Mouse (Mus musculus) urinary bladder, adult 18-20 months (tissue): Measurements from ENCODE around the gene 1700056E22Rik.

Source experiments
- DNase-seq, 2 experiments: peaks; one replicate each; pipeline ENCODE4 v3.0.0; 2022; ENCODE audit warnings: low spot score in 2 of 2, mixed read lengths in 2 of 2

The 1700056E22Rik gene

DNA sequence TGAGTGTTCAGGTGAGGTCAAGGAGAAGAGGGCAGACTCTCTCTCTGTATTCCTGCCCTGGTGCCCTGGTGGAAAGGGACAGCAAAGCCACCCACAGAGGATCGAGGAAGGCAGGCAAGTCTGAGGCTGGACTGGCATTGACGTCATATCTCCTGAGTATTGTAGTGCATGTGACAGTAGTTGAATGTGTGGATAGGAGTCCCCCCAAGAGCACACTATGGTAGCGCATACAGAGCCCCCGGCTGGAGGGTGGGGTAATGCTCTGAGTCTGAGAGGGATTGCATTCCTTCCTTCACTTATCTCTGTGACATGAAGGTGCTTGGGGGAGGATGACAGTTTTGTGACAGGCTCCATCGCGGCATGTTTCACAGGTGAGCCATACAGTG is 14.4 kb downstream of the 1700056E22Rik start:
- no peak for DNase-seq

DNA sequence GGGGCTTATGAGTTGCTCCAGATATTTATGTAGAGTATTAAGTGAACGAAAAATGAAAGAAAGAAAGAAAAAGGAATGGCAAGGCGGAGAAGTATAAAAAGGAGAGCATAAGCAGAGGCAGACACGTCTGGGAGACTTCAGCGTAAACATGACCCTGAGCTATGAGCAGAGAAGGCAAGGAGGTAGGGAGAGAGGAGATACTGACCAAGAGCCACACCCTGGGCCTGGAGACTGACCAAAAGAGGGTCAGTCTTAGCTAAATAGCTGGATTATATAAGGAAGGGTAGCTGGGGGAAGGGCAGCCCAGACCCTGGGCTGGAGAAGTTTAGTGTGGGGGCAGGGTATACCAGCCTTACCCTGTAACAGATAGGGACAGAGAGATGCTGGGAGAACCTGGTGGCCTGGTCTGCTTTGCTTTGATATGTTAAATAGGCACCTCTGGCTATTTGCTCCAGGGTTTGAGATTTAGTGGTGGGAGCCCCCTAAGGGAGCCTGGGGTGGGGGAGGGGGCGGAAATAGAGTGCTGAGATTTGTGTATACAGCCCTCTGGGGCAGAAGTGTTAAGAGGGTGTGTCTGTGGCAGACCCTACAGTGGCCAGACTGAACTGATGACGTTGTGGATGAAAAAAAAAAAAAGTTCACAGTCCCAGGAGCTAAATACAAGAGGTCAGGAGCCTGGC is 14.9 kb downstream of the 1700056E22Rik start:
- DNase-seq, result no peak

DNA sequence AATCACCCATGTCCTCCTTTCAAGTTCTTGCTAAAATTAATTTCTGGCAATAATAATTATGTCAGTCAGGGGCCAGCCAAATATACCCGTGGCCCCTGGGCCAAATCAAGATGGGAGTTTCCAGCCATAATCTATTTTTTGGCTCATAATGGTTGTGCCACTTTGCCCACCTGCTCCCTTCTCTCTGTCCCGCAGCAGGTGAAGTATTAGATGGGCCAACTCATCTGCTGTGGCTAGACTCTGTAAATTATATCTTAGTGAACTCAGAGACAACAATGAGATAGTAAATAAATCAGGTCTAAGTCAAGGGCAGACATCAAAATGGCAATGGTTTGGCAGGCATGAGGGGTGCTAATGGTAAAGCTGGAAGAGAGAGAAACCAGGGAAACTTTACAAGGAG is 16.5 kb downstream of the 1700056E22Rik start:
- DNase-seq, result no peak

DNA sequence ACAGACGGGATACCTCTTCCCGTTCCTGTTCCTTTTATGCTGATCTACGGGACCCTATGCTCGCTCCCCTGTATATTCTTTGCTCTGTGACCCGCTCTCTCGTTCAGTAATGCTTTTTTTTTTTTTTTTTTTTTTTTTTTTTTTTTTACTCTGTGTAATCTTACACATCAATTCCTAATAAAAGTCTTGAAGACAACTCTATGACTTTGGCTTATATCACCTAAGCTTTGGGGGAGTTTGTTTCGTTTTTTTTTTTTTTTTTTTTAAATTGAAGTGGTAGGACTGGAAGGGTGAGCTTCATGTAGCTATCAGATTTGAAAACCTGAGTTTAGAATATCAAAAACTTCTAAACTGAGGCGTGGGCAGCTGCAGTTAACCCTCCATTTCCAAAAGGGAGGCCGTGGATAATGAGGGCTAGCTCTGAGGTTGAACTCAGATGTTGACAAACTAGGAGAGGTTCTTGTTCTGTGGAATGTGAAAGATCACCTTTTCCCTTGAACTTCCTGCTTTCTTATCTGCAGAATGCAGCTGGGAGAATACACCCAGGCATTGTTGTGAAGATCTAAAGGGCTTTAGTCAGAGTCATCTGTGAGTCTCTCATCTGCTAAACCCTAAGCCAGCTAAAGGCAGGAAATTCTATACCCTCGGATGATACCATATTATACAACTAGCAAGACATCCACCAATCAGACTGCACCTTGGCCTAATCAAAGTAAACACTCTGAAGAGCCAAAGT is 17.9 kb downstream of the 1700056E22Rik start:
- DNase-seq, result no peak

DNA sequence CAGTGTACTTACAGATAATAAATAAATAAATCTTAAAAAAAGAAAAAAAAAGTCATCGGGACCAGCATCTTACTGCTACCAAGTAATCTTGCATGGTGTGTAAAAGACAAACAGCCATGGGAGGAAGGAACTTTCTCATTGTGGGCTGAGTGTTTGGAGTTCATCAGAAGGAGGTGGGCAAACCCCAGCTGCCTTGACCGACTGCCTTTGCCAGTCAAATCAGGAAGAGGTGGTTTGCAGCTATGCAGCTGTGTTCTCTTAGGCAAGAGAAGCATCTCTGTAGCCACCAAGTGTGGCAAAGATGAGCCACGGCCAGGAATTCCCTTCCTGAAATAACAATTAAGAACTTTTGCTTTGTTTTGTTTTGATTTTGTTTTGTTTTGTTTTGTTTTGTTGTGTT is 20.0 kb downstream of the 1700056E22Rik start:
- DNase-seq, result no peak

DNA sequence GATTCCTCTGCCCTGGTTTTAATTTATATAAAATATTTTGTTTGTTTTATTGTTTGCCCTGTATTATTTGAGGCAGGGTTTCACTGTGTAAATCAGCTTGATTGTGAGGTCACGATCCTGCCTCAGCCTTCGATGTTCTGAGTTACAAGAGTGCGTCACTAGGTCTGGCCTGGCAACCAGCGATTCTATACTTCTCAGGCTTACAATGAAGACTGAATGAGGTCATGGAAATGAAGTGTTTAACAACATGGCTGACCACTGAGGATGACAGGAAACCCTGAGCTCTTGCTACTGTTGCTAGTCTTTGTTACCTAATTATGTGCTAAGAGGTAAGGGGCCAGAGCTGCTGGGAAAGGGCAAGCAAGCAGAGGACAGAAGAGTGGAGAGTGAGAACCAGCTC is 21.0 kb downstream of the 1700056E22Rik start, which contains the start of gene Dusp10:
Gene Dusp10 (plus strand): TSS at position 197 of the 400 bp plus-strand sequence.
- DNase-seq, result no peak

DNA sequence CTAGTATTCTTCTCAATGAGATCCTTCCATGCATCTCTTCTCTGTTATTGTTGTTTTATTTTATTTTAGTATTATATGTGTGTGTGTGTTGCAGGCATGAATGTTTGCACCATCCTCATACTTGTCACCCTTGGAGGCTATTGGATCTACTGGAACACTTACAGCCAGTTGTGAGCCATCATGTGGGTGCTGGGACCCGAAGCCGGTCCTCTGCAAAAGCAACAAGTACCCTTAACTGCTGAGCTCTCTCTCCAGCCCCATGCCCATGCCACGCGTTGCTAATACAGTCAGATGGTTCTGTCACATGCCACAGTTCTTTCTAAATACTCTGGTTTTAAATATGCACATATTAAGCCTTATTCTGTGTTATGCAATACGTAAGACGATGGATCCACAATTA is 22.8 kb downstream of the 1700056E22Rik start:
- DNase-seq, result no peak

DNA sequence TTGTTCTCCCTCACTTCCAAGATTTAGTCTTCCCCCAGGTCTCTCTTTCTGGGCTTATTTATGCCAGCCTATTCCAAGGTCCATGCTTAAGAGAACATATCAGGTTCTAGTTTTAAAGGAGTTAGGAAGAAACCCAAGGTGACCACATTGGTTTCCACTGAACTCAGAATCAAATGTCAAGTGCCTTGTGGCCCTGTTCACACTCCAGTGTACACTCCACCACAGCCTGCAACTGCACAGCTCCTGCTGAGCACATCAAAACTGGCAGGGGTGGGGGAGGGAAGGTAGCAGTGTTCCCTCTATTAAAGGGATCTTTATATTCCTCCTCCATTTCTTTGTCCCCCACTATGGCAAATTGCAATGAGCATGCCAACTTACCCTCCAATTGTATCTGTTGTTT is 28.0 kb downstream of the 1700056E22Rik start:
- DNase-seq, result no peak

DNA sequence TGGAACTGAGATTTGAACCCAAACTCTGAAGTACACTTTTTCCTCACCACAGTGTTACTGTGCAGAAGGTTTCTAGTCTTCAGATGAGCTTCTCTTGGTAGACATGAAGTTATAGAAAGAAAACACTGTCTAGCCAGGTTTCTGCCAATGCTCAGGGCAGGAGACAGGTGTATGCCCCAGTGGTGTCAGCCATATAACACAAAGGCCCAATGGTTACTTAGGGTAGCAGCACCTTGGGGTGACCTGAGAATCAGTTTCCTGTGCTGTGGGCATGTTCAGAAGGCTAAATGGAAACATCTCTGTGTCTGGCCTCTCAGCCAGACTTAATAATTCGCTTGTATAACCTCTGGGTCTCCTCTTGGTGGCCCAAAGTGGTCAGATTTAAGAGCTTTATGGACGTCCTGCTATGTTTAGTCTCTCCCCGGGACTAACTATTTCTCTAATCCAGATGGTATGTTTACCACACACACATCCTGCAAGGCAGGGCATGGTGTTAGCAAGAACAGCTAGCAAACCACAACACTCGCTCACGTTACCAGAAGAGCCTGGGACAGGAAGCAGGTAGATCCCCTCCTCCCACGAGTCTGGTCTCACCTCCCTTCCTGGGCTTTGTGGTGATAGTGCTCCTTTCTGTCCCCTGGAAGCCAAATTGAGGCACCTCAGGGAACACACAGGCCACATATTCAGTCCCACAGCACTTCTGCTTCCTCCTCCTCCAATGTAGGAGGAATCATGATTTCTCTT is 28.6 kb downstream of the 1700056E22Rik start:
- no peak for DNase-seq

DNA sequence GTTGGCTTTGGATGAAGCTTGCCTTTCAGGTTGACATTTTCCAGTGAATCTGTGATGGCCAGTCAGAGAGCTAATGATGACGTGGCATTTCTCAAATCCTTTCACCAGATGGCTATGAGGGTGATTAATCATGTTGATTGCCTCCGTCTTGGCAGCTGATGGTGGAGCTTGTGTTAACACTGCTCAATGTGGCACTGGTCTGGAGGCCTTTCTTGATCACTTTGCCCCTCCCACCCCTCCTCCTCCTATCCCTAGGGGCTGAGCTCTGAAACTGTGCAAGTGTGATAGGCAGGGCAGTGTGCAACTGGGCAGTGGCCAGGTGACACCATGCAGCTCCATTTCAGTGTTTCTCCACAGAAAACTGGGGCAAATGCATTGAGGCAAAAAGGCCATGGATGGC is 29.8 kb downstream of the 1700056E22Rik start:
- DNase-seq, result no peak

DNA sequence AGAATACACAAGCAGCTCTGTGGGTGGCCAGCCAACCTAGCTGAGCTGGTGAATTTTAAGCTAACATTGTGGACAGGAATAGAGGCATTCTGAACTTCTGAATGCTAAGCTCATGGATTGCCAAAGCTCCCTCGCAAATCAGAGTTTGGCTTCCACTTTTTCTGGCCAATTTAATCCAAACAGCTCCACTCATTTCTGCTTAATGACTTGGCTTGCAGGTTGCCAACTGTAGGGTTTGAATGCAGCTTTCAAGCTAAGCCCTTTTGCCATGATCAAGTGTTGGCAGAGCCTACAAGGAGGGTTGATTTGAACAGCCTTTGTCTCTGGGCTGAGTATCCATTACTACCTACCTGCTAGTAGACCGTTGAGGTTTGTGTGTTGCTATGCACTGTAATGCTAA is 31.6 kb downstream of the 1700056E22Rik start:
- no peak for DNase-seq

DNA sequence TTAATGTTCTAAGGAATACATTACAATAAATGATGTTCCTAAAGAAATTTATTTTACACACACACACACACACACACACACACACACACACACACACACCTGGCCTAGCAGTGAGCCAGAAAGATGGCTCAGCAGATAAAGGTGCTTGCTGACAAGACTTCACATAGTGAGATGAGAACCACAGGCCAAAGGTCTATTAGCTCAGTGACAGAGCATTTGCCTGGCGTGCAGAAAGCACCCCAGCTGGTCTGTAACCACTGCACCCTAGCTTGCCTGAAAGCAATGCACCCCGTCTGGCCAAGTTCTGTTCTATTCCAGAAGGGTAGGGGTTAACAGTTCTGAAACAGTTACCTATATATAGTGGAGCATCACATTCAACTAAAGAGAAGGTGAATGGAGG is 36.9 kb downstream of the 1700056E22Rik start:
- no peak for DNase-seq

DNA sequence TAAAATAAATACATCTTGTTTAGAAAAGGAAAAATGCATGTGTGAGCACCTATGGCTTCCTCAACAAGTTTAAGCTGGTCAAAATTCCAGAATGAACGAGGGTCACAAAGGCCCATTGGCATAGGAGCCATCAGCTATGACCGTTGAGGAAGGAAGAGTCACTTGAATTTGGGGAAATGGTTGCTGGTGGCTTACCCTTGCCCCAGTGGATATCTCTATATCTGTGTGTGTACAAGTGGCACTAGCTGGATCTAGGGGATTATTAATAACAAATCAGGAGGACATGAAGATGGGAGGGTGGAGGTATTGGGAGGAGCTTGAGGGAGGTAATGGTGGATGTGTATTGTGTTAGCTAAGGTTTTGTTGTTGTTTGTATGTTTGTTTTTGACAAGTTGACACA is 42.2 kb downstream of the 1700056E22Rik start:
- no peak for DNase-seq

DNA sequence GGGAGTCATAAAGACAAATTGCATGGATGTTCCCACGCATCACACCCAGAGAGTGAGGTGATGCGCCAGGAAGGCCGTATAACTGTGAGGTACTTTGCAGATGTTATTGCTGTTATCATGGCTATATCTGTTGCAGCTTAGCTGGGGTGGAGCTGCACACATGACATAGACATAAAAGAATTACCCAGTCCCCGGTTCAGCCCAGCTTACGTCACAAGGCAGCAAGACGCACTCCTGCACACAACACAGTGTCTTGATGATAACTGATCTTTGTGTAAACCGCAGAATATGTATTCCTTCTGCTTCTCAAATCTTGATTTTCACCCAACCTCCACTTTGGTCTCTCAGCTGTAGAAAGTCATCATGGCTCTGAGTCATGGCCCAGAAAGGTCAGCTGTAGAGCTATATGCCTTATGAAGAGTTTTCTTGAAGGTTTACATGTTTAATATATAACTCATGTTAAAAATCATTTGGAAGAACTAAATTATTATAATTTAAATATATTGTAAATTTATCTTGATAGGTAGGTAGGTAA is 46.3 kb downstream of the 1700056E22Rik start:
- no peak for DNase-seq
